Mouse (Mus musculus) testis, adult 2 months (tissue): ENCODE data around the gene Ptprf. TPM values are rescaled to one million over a fixed set of nuclear protein-coding genes. Genes with fewer than 3 reads are reported as not detected.

Experiments used
- H3K27ac ChIP-seq: fragments of 200-500 bp; 2 replicates; pipeline ENCODE4 v1.5.1; 2012; ENCODE audit warnings: low read depth, low read length; ENCODE audit not compliant: control insufficient read depth, insufficient read depth
- H3K27me3 ChIP-seq: fragments of 200-500 bp; 2 replicates; pipeline ENCODE4 v1.6.1; 2012; ENCODE audit warnings: mild to moderate bottlenecking, low read length, moderate library complexity; ENCODE audit not compliant: control insufficient read depth, insufficient read depth
- H3K36me3 ChIP-seq: fragments of 200-500 bp; 2 replicates; pipeline ENCODE4 v1.6.1; 2012; ENCODE audit warnings: mild to moderate bottlenecking, low read length; ENCODE audit not compliant: control insufficient read depth, insufficient read depth
- H3K4me1 ChIP-seq: fragments of 200-500 bp; 2 replicates; pipeline ENCODE4 v1.6.1; 2012; ENCODE audit warnings: low read length; ENCODE audit not compliant: control insufficient read depth, insufficient read depth
- H3K4me3 ChIP-seq: fragments of 200-500 bp; 2 replicates; pipeline ENCODE4 v1.5.1; 2012; ENCODE audit warnings: low read depth, mild to moderate bottlenecking, low read length, moderate library complexity, mixed read lengths; ENCODE audit not compliant: control insufficient read depth
- CTCF ChIP-seq: fragments of 200-500 bp; IDR thresholded peaks from 2 replicates; pipeline ENCODE4 v1.5.1; 2012; ENCODE audit warnings: low read depth, mild to moderate bottlenecking, inconsistent platforms, low read length, moderate library complexity; ENCODE audit not compliant: control insufficient read depth, insufficient read depth, insufficient replicate concordance
- POLR2A ChIP-seq: fragments of 200-500 bp; IDR thresholded peaks from 2 replicates; pipeline ENCODE4 v1.6.1; 2012; ENCODE audit warnings: low read depth, mild to moderate bottlenecking, inconsistent platforms, low read length, moderate library complexity; ENCODE audit not compliant: control insufficient read depth
- polyA plus RNA-seq: library from polyadenylated mRNA; depleted of rRNA; stranded (reverse); fragments of >200 nt; gene quantifications from 2 replicates; pipeline ENCODE4 v1.2.3, GENCODE M21; 2012

Ptprf gene
- polyA plus RNA-seq, 1 experiment, result 15.2 TPM

- H3K4me3 ChIP-seq, result no peak overlapping the region
- TF ChIP-seq POLR2A (no peak), CTCF (no peak)
- no peak overlapping the region for H3K27ac ChIP-seq
- H3K27me3 ChIP-seq, result no peaks in the 10 kb centered on the region
- no peaks in the 10 kb centered on the region for H3K36me3 ChIP-seq
- H3K4me1 ChIP-seq, result peaks cover 7% of the 10 kb centered on the region
Measured at GRCm38 (mm10) chr4:118265557-118265956, 25.6 kb downstream of the Ptprf start.

- no peak overlapping the region for H3K27ac ChIP-seq
- no peak overlapping the region for H3K4me3 ChIP-seq
- no peaks in the 10 kb centered on the region for H3K27me3 ChIP-seq
- no peak for TF ChIP-seq CTCF
- no peak for TF ChIP-seq POLR2A
- H3K4me1 ChIP-seq, result peaks cover 14% of the 10 kb centered on the region
- no peaks in the 10 kb centered on the region for H3K36me3 ChIP-seq
Measured at GRCm38 (mm10) chr4:118261771-118262473, 29.3 kb downstream of the Ptprf start.

DNA sequence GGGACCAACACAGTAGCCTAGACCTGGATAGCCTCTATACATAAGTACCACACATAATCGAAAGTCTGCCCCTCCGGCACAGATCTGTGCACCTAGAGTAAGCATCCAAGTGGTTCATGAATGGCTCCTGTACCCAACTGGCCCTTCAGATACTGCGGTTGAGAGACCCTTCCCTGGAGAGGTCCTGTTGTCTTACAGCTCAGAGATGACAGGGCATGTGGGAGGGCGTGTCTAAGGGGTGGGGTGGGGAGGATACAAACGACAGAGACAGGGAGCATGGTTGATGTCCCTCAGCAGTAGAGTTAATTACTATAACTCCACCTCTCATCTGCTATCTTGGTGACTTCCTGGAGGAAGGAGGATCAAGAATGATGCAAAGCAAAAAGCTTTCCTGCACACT lies 29.9 kb downstream of the Ptprf start:
- Histone ChIP-seq H3K27ac (no peak overlapping the region), H3K4me1 (peaks cover 14% of the 10 kb centered on the region), H3K27me3 (no peaks in the 10 kb centered on the region), H3K4me3 (0 out of 2 replicates have a peak overlapping the region, but pooled peaks have one; percentile 42), H3K36me3 (no peaks in the 10 kb centered on the region)
- no peak for TF ChIP-seq CTCF
- TF ChIP-seq POLR2A, result no peak

GRCm38 (mm10) chr4:118260551-118261267 lies 30.5 kb downstream of the Ptprf start:
- TF ChIP-seq POLR2A (no peak), CTCF (no peak)
- Histone ChIP-seq H3K4me3 (peak overlapping the region; percentile 42), H3K36me3 (no peaks in the 10 kb centered on the region), H3K4me1 (peaks cover 14% of the 10 kb centered on the region), H3K27ac (no peak overlapping the region), H3K27me3 (no peaks in the 10 kb centered on the region)

DNA sequence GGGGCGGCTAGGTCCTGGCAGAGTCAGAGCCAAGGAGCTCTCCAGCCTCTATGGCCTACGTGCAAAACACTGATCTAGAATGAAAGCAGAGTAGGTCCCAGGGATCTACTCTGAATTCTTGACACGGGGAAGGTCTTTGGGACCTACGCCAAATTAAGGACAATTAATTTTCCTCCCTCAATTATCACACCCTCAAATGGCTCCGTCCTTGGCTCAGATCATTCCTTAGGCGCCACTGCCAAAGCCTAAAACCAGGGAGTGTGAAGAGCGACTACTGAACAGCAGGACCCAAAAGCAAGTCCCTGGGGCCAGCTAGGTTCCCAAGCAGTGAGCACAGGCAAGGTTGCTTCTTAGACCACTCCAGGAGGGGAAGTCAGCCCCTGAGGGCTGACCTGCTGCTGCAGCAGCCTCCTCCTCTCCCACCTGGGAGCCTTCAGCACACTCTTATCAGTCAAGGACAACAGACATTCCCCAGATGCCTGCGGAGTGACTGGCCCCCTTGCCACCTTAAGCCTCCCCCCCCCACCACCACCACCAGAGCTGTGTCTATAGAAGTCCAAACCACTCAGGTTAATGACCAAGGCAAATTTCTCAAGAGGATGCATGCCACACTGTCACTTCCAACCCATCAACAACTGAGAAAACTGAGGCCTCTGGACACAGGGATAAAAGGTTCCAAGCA lies 31.3 kb downstream of the Ptprf start:
- Histone ChIP-seq H3K4me1 (peaks cover 14% of the 10 kb centered on the region), H3K27me3 (no peaks in the 10 kb centered on the region), H3K36me3 (no peaks in the 10 kb centered on the region), H3K4me3 (no peak overlapping the region), H3K27ac (no peak overlapping the region)
- TF ChIP-seq CTCF, result no peak
- no peak for TF ChIP-seq POLR2A

- Histone ChIP-seq H3K36me3 (no peaks in the 10 kb centered on the region), H3K4me1 (peaks cover 14% of the 10 kb centered on the region), H3K27me3 (no peaks in the 10 kb centered on the region), H3K4me3 (no peak overlapping the region), H3K27ac (no peak overlapping the region)
- TF ChIP-seq POLR2A (no peak), CTCF (no peak)
Measured at GRCm38 (mm10) chr4:118257977-118258376, 33.2 kb downstream of the Ptprf start.

- Histone ChIP-seq H3K4me1 (peaks cover 14% of the 10 kb centered on the region), H3K27ac (no peak overlapping the region), H3K27me3 (no peaks in the 10 kb centered on the region), H3K36me3 (no peaks in the 10 kb centered on the region), H3K4me3 (no peak overlapping the region)
- TF ChIP-seq CTCF, result no peak
- TF ChIP-seq POLR2A, result no peak
Measured at GRCm38 (mm10) chr4:118257416-118257815, 33.8 kb downstream of the Ptprf start.

GRCm38 (mm10) chr4:118256217-118256616 lies 35.0 kb downstream of the Ptprf start:
- Histone ChIP-seq H3K27me3 (no peaks in the 10 kb centered on the region), H3K4me3 (no peak overlapping the region), H3K4me1 (peaks cover 14% of the 10 kb centered on the region), H3K36me3 (no peaks in the 10 kb centered on the region), H3K27ac (no peak overlapping the region)
- TF ChIP-seq POLR2A, result no peak
- TF ChIP-seq CTCF, result no peak
